Mouse (Mus musculus) embryonic facial prominence, embryonic 14.5 days (tissue): Measurements from ENCODE around the gene Chuk. TPM values are rescaled to one million over a fixed set of nuclear protein-coding genes. Genes with fewer than 3 reads are reported as not detected.

Experiments
- ATAC-seq: fragments of 200-750 bp; cut with Nextera tagmentation; 2 replicates; pipeline ENCODE4 v1.8.0; 2017; ENCODE audit warnings: low read depth, moderate number of reproducible peaks, moderate TSS enrichment
- DNase-seq: peaks from one replicate; pipeline ENCODE4 v3.0.0-alpha.2; 2015; ENCODE audit warnings: low spot score
- H3K27ac ChIP-seq: fragments of 300-500 bp; sonication (generic); replicated peaks from 2 replicates; pipeline ENCODE4 v1.5.1; 2014; ENCODE audit warnings: low read depth, mild to moderate bottlenecking, low read length, moderate library complexity
- H3K27me3 ChIP-seq: fragments of 300-500 bp; sonication (generic); replicated peaks from 2 replicates; pipeline ENCODE4 v1.6.1; 2014; ENCODE audit warnings: low read length; ENCODE audit not compliant: control insufficient read depth, insufficient read depth
- H3K36me3 ChIP-seq: fragments of 300-500 bp; sonication (generic); 2 replicates; pipeline ENCODE4 v1.6.1; 2014; ENCODE audit warnings: low read length, mixed read lengths; ENCODE audit not compliant: control insufficient read depth, insufficient read depth
- H3K4me1 ChIP-seq: fragments of 300-500 bp; sonication (generic); 2 replicates; pipeline ENCODE4 v1.6.1; 2014; ENCODE audit warnings: antibody characterized with exemption, low read length; ENCODE audit not compliant: control insufficient read depth, insufficient read depth
- H3K4me2 ChIP-seq: fragments of 300-500 bp; sonication (generic); 2 replicates; pipeline ENCODE4 v1.6.1; 2014; ENCODE audit warnings: low read depth, mild to moderate bottlenecking, low read length, moderate library complexity, mixed read lengths
- H3K4me3 ChIP-seq: fragments of 300-500 bp; sonication (generic); 2 replicates; pipeline ENCODE4 v1.5.1; 2014; ENCODE audit warnings: low read depth, mild to moderate bottlenecking, low read length
- H3K9ac ChIP-seq: fragments of 300-500 bp; sonication (generic); 2 replicates; pipeline ENCODE4 v1.6.1; 2014; ENCODE audit warnings: low read depth, mild to moderate bottlenecking, low read length, moderate library complexity, mixed read lengths
- H3K9me3 ChIP-seq: fragments of 300-500 bp; sonication (generic); 2 replicates; pipeline ENCODE4 v1.6.1; 2016; ENCODE audit warnings: low read length; ENCODE audit not compliant: control insufficient read depth
- WGBS: fragments of 180-500 bp; shearing (Covaris S2); extraction: QIAGEN DNeasy Blood & Tissue Kit; methylation state at CpG from one replicate; pipeline ENCODE4 v1.1.7; 2014; 5-methylcytosine and 5-hydroxymethylcytosine counted together
- polyA plus RNA-seq: library from polyadenylated mRNA; unstranded; fragments of >200 nt; fragmentation: Nextera tagmentation; extraction: Ambion mirVana; gene quantifications from 2 replicates; pipeline ENCODE4 v1.2.1, GENCODE M21; 2014

Chuk gene
- polyA plus RNA-seq, 1 experiment from 2014 or later = 32.0 TPM

DNA sequence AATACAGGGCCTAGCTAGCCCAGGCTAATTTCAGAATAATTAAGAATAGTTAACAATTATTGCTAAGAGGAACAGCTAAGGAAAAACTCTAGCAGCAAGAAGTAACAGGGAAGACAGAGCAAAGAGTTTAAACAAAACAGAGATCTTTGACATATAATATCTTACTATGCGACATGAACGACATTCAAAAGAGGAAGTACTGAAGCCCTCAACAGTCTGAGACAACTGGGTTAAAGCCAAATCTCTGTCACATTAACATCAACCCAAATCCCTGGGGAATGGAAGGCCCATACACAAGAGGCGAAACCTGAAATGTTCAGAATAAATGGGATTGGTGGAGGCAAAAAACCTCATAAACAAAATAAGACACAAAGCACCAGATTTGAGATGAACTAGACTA, 61.4 kb downstream of the Chuk start:
- WGBS = 78% methylated on average over 3 of the region's 3 CpGs
- Histone ChIP-seq H3K36me3 (peaks cover 32% of the 10 kb centered on the region), H3K4me2 (no peak overlapping the region), H3K4me1 (no peaks in the 10 kb centered on the region), H3K9me3 (no peaks in the 10 kb centered on the region), H3K4me3 (no peak overlapping the region), H3K27ac (no peak overlapping the region), H3K9ac (no peak overlapping the region), H3K27me3 (no peaks in the 10 kb centered on the region)
- ATAC-seq = no peak
- no peak for DNase-seq

DNA sequence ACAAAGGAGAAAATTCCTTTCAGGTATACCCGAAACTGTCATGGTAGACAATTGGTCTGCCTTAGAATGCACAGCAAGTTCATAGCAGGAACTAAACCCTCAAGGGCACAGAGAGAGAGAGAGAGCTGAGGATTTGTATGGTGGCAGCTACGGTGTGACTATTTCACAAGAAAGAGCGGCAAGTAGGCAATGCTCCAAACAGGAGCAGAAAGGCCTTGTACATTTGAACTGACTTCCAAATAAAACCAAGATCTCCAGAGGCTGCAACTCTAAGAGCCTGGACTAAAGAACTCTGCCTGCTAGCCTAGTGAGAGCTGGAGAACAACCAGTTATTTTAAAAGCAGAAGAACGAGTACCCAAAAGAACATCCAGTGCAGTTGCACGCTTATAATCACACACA, 65.2 kb downstream of the Chuk start:
- ATAC-seq (no peak), DNase-seq (no peak)
- H3K36me3 ChIP-seq = peaks cover 58% of the 10 kb centered on the region
- WGBS = 78% methylated on average over 5 of the region's 5 CpGs
- no peak overlapping the region for H3K27ac ChIP-seq
- no peaks in the 10 kb centered on the region for H3K27me3 ChIP-seq
- H3K4me3 ChIP-seq = no peak overlapping the region
- H3K4me2 ChIP-seq = no peak overlapping the region
- no peaks in the 10 kb centered on the region for H3K4me1 ChIP-seq
- H3K9ac ChIP-seq = no peak overlapping the region
- no peaks in the 10 kb centered on the region for H3K9me3 ChIP-seq

DNA sequence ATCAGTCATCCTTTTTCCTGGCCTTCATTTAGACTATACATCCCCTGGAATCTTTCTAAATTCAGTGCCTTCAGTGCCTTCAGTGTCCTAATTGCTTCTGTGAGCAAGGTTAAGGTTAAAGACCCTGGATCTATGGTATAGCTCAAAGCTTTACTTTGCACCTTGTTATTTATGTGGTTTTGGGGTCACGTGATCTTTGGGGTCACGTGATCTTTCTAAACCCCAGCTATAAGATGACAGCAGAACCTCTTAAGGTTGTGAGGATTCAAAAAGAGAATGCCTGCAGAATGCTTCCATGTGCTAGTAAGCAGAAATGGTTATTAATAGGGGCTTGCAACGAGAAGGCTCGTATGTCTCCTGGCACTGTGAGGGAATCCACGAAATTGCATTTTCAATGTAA, 73.9 kb downstream of the Chuk start:
- Histone ChIP-seq H3K4me1 (no peaks in the 10 kb centered on the region), H3K4me3 (no peak overlapping the region), H3K36me3 (peaks cover 43% of the 10 kb centered on the region), H3K4me2 (no peak overlapping the region), H3K9me3 (no peaks in the 10 kb centered on the region), H3K9ac (no peak overlapping the region), H3K27me3 (no peaks in the 10 kb centered on the region), H3K27ac (no peak overlapping the region)
- DNase-seq (no peak), ATAC-seq (no peak)
- 91% methylated on average over 5 of the region's 5 CpGs for WGBS

DNA sequence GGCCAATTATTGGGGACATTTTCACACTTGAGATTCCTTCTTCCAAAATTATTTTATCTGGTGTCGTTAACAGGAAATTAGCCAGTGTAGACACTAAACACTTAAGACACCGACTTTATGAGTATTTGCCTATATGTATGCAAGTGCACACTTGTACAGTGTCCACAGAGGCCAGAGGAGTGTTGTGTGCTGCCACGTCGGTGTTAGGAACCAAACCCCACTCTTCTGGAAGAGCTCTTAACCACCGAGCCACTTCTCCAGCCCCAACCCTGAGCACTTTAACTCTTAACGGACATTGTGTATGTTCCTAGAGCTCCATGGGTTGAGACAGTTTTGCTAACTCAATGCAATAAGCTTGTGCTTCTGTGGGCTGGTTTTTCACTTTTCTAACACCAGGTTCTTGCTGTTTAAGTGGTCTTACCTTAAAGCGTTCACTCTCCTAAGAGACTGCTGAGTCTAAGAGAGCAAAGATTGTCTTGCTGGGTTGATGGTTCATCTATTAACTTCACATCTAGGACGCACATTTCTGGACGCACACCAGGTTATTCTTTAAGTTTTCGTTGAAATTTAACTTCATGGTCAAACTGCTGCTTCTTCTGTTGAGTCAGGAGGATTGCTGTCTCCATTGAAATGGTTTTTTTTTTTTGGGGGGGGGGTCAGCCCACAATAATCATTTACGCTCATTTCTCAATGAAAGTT, 75.1 kb downstream of the Chuk start:
- no peak for DNase-seq
- no peaks in the 10 kb centered on the region for H3K27me3 ChIP-seq
- no peaks in the 10 kb centered on the region for H3K9me3 ChIP-seq
- H3K9ac ChIP-seq = no peak overlapping the region
- no peaks in the 10 kb centered on the region for H3K4me1 ChIP-seq
- 92% methylated on average over 11 of the region's 11 CpGs for WGBS
- H3K4me3 ChIP-seq = no peak overlapping the region
- H3K36me3 ChIP-seq = peaks cover 31% of the 10 kb centered on the region
- ATAC-seq = no peak
- H3K27ac ChIP-seq = no peak overlapping the region
- no peak overlapping the region for H3K4me2 ChIP-seq

DNA sequence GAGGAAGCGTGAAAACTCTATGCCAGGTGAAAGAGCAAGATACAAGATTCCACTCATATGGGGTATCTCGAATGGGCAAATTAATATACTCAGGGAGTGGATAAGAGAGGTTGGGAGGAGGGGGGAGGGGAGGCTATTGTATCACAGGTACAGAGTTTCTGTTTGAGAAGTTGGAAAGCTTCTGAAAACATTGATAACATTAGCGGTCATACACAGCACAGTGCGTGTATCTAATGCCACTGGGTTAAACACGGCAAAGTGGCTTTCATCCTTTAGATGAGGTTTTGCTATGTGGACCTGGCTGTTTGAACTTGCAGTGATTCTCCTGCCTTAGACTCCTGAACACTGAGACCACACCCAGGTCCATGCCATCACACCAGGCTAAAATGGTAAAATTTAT, 77.3 kb downstream of the Chuk start:
- Histone ChIP-seq H3K4me3 (no peak overlapping the region), H3K4me1 (no peaks in the 10 kb centered on the region), H3K36me3 (peaks cover 12% of the 10 kb centered on the region; the same call in 1 of the 2 replicates), H3K4me2 (no peak overlapping the region), H3K9me3 (no peaks in the 10 kb centered on the region), H3K27me3 (no peaks in the 10 kb centered on the region), H3K27ac (no peak overlapping the region), H3K9ac (no peak overlapping the region)
- ATAC-seq (no peak), DNase-seq (no peak)
- WGBS = 92% methylated on average over 5 of the region's 5 CpGs

DNA sequence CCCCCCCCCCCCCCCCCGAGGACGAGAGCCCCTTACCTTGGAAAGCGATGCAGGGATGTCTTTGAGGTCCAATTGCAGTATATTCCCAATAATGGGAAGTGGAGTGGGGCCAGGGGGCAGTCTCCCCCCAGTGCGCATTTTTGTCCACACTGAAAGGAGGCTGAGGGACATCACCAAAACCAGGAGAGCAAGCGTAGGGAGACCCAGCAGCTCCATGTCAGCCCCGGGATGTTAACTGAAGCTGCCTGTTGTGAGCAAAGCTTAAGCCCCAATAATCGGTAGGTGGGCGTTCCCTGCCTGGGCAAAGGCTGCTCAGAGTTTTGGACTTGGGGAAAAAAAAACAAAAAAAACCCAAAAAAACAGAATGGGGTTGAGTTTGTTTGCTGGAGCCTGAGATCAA, 78.3 kb downstream of the Chuk start, which contains the start of gene Cyp2c23:
Cyp2c23 (minus strand) TSS at position 237 of the 400 bp plus-strand sequence.
- DNase-seq (no peak), ATAC-seq (no peak)
- Histone ChIP-seq H3K27ac (no peak within 1 kb of the TSS), H3K27me3 (no peaks in the 10 kb centered on the region), H3K9me3 (no peaks in the 10 kb centered on the region), H3K9ac (no peak within 1 kb of the TSS), H3K4me3 (no peak within 1 kb of the TSS), H3K36me3 (peaks cover 5% of the 10 kb centered on the region; the same call in 1 of the 2 replicates), H3K4me2 (no peak within 1 kb of the TSS), H3K4me1 (no peaks in the 10 kb centered on the region)
- WGBS = 83% methylated on average over 6 of the region's 8 CpGs

DNA sequence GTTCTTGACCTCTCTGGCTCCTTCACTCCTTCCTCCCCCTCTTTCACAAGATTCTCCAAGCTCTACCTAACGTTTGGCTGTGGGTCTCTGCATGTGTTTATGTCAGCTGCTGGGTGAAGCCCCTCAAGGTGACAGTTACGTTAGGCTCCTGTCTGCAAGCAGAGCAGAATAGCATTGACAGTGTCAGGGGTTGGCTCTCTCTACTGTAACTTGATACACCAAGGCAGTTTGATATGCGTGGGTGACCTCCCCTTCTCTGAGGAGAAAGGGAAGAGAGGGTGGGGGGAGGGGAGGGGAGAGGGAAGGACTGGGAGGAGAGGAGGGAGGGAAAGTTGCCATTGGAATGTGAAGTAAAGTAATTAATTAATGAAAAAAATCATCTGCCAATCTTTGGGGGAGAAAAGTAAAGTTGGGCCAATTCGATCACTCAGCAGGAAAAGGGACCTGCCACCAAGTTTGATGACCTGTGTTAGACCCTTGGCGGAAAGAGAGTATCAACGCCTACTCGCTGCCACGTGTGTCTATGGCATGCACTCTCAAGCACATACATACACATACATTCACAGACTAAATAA, 80.2 kb downstream of the Chuk start:
- no peak for ATAC-seq
- no peaks in the 10 kb centered on the region for H3K27me3 ChIP-seq
- H3K4me2 ChIP-seq = no peak overlapping the region
- H3K27ac ChIP-seq = no peak overlapping the region
- H3K4me1 ChIP-seq = no peaks in the 10 kb centered on the region
- H3K9me3 ChIP-seq = no peaks in the 10 kb centered on the region
- H3K36me3 ChIP-seq = no peaks in the 10 kb centered on the region
- H3K4me3 ChIP-seq = no peak overlapping the region
- 58% methylated on average over 8 of the region's 8 CpGs for WGBS
- H3K9ac ChIP-seq = no peak overlapping the region
- DNase-seq = no peak

DNA sequence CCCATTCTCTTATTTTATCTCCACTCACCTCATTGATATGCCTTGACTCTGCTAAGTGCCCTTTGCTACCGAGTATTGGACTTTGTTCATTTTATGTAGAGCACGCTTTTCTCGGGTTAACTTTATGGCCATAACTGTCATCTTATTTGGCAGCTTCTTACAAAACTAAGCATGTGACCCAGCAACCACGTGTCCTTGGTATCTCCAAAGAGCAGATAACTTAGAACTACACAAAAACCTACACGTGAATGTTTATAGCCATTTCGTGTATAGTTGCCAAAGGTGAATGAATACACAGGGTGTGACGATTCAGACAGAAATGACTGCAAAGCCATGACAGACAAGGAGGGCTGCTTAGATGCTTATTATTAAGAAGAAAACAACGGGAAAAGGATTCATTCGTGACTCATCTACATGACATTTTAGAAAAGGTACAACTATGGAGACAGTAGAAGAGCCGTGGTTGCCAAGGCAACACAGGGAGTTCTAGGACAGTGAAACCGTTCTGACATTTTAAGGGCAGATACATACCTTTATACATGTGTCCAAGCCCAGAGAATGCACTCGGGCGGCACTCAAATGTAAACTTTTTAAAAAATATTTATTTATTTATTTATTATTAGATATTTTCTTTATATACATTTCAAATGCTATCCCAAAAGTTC, 82.2 kb downstream of the Chuk start:
- H3K27ac ChIP-seq = no peak overlapping the region
- no peaks in the 10 kb centered on the region for H3K4me1 ChIP-seq
- no peaks in the 10 kb centered on the region for H3K9me3 ChIP-seq
- H3K36me3 ChIP-seq = no peaks in the 10 kb centered on the region
- DNase-seq (no peak), ATAC-seq (no peak)
- no peak overlapping the region for H3K4me3 ChIP-seq
- no peak overlapping the region for H3K9ac ChIP-seq
- 88% methylated on average over 13 of the region's 13 CpGs for WGBS
- H3K27me3 ChIP-seq = no peaks in the 10 kb centered on the region
- no peak overlapping the region for H3K4me2 ChIP-seq
